Mouse (Mus musculus): Measurements from ENCODE around the gene Aldh3b1. TPM values are rescaled to one million over a fixed set of nuclear protein-coding genes. Genes with fewer than 3 reads are reported as not detected.

Aldh3b1 gene
- polyA plus RNA-seq, 1 experiment from 2014 or later, result 0.64 TPM

GRCm38 (mm10) chr19:3923586-3923985 is 6.0 kb downstream of the Aldh3b1 start:
- no peak overlapping the region for H3K27ac ChIP-seq
- H3K9me3 ChIP-seq, result no peaks in the 10 kb centered on the region
- H3K4me2 ChIP-seq, result no peak overlapping the region
- no peak for ATAC-seq (ENCODE audit: low FRiP score)
- H3K9ac ChIP-seq, result no peak overlapping the region
- H3K4me3 ChIP-seq (replicated peaks), result no peak overlapping the region
- 69% methylated on average over 13 of the region's 13 CpGs for WGBS
- H3K36me3 ChIP-seq (replicated peaks), result no peaks in the 10 kb centered on the region
- H3K27me3 ChIP-seq, result no peaks in the 10 kb centered on the region
- peaks cover 5% of the 10 kb centered on the region; the same call in 1 of the 2 replicates for H3K4me1 ChIP-seq

GRCm38 (mm10) chr19:3922661-3923371 is 6.8 kb downstream of the Aldh3b1 start:
- H3K27me3 ChIP-seq, result no peaks in the 10 kb centered on the region
- peaks cover 5% of the 10 kb centered on the region; the same call in 1 of the 2 replicates for H3K4me1 ChIP-seq
- H3K36me3 ChIP-seq (replicated peaks), result no peaks in the 10 kb centered on the region
- H3K9ac ChIP-seq, result no peak overlapping the region
- no peak overlapping the region for H3K27ac ChIP-seq
- 52% methylated on average over 10 of the region's 10 CpGs for whole genome bisulfite sequencing
- H3K4me2 ChIP-seq, result no peak overlapping the region
- H3K9me3 ChIP-seq, result no peaks in the 10 kb centered on the region
- no peak overlapping the region for H3K4me3 ChIP-seq (replicated peaks)
- no peak for ATAC-seq (ENCODE audit: low FRiP score)

- no peak overlapping the region for H3K4me2 ChIP-seq
- peaks cover 5% of the 10 kb centered on the region; the same call in 1 of the 2 replicates for H3K4me1 ChIP-seq
- no peak overlapping the region for H3K9ac ChIP-seq
- no peaks in the 10 kb centered on the region for H3K27me3 ChIP-seq
- ATAC-seq (ENCODE audit: low FRiP score), result no peak
- no peak overlapping the region for H3K4me3 ChIP-seq (replicated peaks)
- H3K27ac ChIP-seq, result no peak overlapping the region
- no peaks in the 10 kb centered on the region for H3K36me3 ChIP-seq (replicated peaks)
- no peaks in the 10 kb centered on the region for H3K9me3 ChIP-seq
These were observed 9.7 kb downstream of the Aldh3b1 start for GRCm38 (mm10) chr19:3919928-3920327.

- no peaks in the 10 kb centered on the region for H3K27me3 ChIP-seq
- H3K4me1 ChIP-seq, result peaks cover 16% of the 10 kb centered on the region
- H3K9ac ChIP-seq, result no peak overlapping the region
- no peak overlapping the region for H3K4me2 ChIP-seq
- no peak for ATAC-seq (ENCODE audit: low FRiP score)
- H3K36me3 ChIP-seq (replicated peaks), result no peaks in the 10 kb centered on the region
- no peaks in the 10 kb centered on the region for H3K9me3 ChIP-seq
- H3K27ac ChIP-seq, result no peak overlapping the region
- WGBS, result 82% methylated on average over 11 of the region's 11 CpGs
- no peak overlapping the region for H3K4me3 ChIP-seq (replicated peaks)
These were observed 12.9 kb downstream of the Aldh3b1 start for GRCm38 (mm10) chr19:3916727-3917126.

- no peaks in the 10 kb centered on the region for H3K9me3 ChIP-seq
- H3K27me3 ChIP-seq, result no peaks in the 10 kb centered on the region
- no peak overlapping the region for H3K4me3 ChIP-seq (replicated peaks)
- H3K4me2 ChIP-seq, result no peak overlapping the region
- 92% methylated on average over 5 of the region's 5 CpGs for WGBS
- H3K36me3 ChIP-seq (replicated peaks), result peaks cover 15% of the 10 kb centered on the region
- no peak overlapping the region for H3K9ac ChIP-seq
- H3K4me1 ChIP-seq, result peaks cover 23% of the 10 kb centered on the region
- H3K27ac ChIP-seq, result no peak overlapping the region
- ATAC-seq (ENCODE audit: low FRiP score), result no peak
These were observed 15.1 kb downstream of the Aldh3b1 start for GRCm38 (mm10) chr19:3914535-3914934.

- Histone ChIP-seq H3K9me3 (no peaks in the 10 kb centered on the region), H3K27ac (peak overlapping the region; percentile 31; the same call in 1 of the 2 replicates), H3K4me2 (peak overlapping the region; percentile 71), H3K27me3 (no peaks in the 10 kb centered on the region), H3K4me3 (replicated peaks) (peak overlapping the region; percentile 59), H3K4me1 (peaks cover 23% of the 10 kb centered on the region), H3K36me3 (replicated peaks) (peaks cover 23% of the 10 kb centered on the region), H3K9ac (peak overlapping the region; percentile 53; the same call in 1 of the 2 replicates)
- 86% methylated on average over 8 of the region's 8 CpGs for WGBS
- ATAC-seq (ENCODE audit: low FRiP score), result no peak
These were observed 15.9 kb downstream of the Aldh3b1 start for GRCm38 (mm10) chr19:3913692-3914091.

- H3K9ac ChIP-seq, result peak within 1 kb of the TSS; percentile 60
- H3K9me3 ChIP-seq, result no peaks in the 10 kb centered on the region
- H3K4me2 ChIP-seq, result peak within 1 kb of the TSS; percentile 71
- peak; percentile 99 for ATAC-seq (ENCODE audit: low FRiP score)
- H3K27me3 ChIP-seq, result no peaks in the 10 kb centered on the region
- peaks cover 25% of the 10 kb centered on the region for H3K4me1 ChIP-seq
- under 1% methylated on average over 43 of the region's 43 CpGs for WGBS
- peaks cover 34% of the 10 kb centered on the region for H3K36me3 ChIP-seq (replicated peaks)
- peak within 1 kb of the TSS; percentile 79 for H3K27ac ChIP-seq
- H3K4me3 ChIP-seq (replicated peaks), result peak within 1 kb of the TSS; percentile 59
These were observed 17.0 kb downstream of the Aldh3b1 start, which contains the start of gene Ndufs8 for GRCm38 (mm10) chr19:3912337-3913204. Ndufs8 (minus strand) TSS chr19:3912774.

GRCm38 (mm10) chr19:3910206-3910605 is 19.4 kb downstream of the Aldh3b1 start:
- Histone ChIP-seq H3K9ac (no peak overlapping the region), H3K36me3 (replicated peaks) (peaks cover 34% of the 10 kb centered on the region), H3K27me3 (peaks cover 9% of the 10 kb centered on the region; the same call in 1 of the 2 replicates), H3K27ac (no peak overlapping the region), H3K4me1 (peaks cover 48% of the 10 kb centered on the region), H3K4me2 (no peak overlapping the region), H3K4me3 (replicated peaks) (no peak overlapping the region), H3K9me3 (no peaks in the 10 kb centered on the region)
- ATAC-seq (ENCODE audit: low FRiP score), result no peak
- 87% methylated on average over 5 of the region's 5 CpGs for WGBS

- H3K4me1 ChIP-seq, result peaks cover 45% of the 10 kb centered on the region
- 80% methylated on average over 8 of the region's 8 CpGs for WGBS
- peaks cover 9% of the 10 kb centered on the region; the same call in 1 of the 2 replicates for H3K27me3 ChIP-seq
- peaks cover 34% of the 10 kb centered on the region for H3K36me3 ChIP-seq (replicated peaks)
- no peak for ATAC-seq (ENCODE audit: low FRiP score)
- no peak overlapping the region for H3K27ac ChIP-seq
- H3K4me2 ChIP-seq, result no peak overlapping the region
- H3K4me3 ChIP-seq (replicated peaks), result no peak overlapping the region
- no peak overlapping the region for H3K9ac ChIP-seq
- no peaks in the 10 kb centered on the region for H3K9me3 ChIP-seq
These were observed 21.5 kb downstream of the Aldh3b1 start for GRCm38 (mm10) chr19:3907876-3908660.

GRCm38 (mm10) chr19:3906795-3907786 is 22.5 kb downstream of the Aldh3b1 start, which contains the start of gene Tcirg1:
Tcirg1 (minus strand) TSS chr19:3907133.
- peak within 1 kb of the TSS; percentile 43 for H3K4me3 ChIP-seq (replicated peaks)
- H3K4me1 ChIP-seq, result peaks cover 43% of the 10 kb centered on the region
- peak; percentile 72 for ATAC-seq (ENCODE audit: low FRiP score)
- H3K9me3 ChIP-seq, result no peaks in the 10 kb centered on the region
- H3K4me2 ChIP-seq, result peak within 1 kb of the TSS; percentile 61
- H3K9ac ChIP-seq, result peak within 1 kb of the TSS; percentile 58
- H3K27ac ChIP-seq, result no peak within 1 kb of the TSS
- 5% methylated on average over 35 of the region's 36 CpGs for WGBS
- peaks cover 9% of the 10 kb centered on the region; the same call in 1 of the 2 replicates for H3K27me3 ChIP-seq
- peaks cover 34% of the 10 kb centered on the region for H3K36me3 ChIP-seq (replicated peaks)

- WGBS, result 42% methylated on average over 10 of the region's 10 CpGs
- Histone ChIP-seq H3K4me3 (replicated peaks) (peak overlapping the region; percentile 43), H3K4me2 (peak overlapping the region; percentile 61), H3K36me3 (replicated peaks) (peaks cover 34% of the 10 kb centered on the region), H3K9me3 (no peaks in the 10 kb centered on the region), H3K9ac (peak overlapping the region; percentile 58), H3K27me3 (peaks cover 9% of the 10 kb centered on the region; the same call in 1 of the 2 replicates), H3K4me1 (peaks cover 36% of the 10 kb centered on the region), H3K27ac (no peak overlapping the region)
- no peak for ATAC-seq (ENCODE audit: low FRiP score)
These were observed 23.3 kb downstream of the Aldh3b1 start for GRCm38 (mm10) chr19:3906326-3906725.

All from forebrain, embryonic 12.5 days (tissue).